Mouse (Mus musculus) spleen, adult 2 months (tissue): ENCODE data around the gene Polr2j.

Experiments used
- CTCF ChIP-seq: fragments of 200-500 bp; IDR thresholded peaks from 2 replicates; pipeline ENCODE4 v1.5.1; 2011; ENCODE audit warnings: mild to moderate bottlenecking, inconsistent platforms; ENCODE audit not compliant: insufficient read depth, insufficient read length, insufficient replicate concordance; ENCODE audit errors: extremely low read depth
- POLR2A ChIP-seq: fragments of 200-500 bp; IDR thresholded peaks from 2 replicates; pipeline ENCODE4 v1.6.1; 2011; ENCODE audit warnings: low read depth, low read length, inconsistent platforms

DNA sequence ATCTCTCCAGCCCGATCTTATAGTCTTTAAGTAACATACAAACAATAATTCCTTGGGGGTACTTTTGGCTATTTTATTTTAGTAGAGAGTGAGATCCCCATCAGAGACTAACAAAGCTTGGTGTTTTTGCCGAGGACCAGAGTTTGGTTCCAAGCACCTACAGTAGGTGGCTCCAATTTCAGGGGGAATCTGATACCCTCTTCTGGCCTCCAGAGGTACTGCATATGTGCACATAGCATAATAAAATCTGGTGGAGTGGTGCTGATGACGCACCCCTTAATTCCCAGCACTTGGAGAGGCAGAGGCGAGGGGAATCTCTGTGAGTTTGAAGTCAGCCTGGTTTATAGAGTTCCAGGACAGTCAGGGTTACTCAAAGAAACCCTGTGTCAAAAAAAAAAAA, 34.1 kb upstream of the Polr2j start:
- no peak for TF ChIP-seq CTCF
- TF ChIP-seq POLR2A = no peak
